ENCODE assay signal across 22 mouse cellular contexts in genomic region chr17:83930401-83930800, GRCm38 (mm10).
"Had no signal": no experiment of that assay in that cellular context is flagged by ENCODE, and none has a peak within 500 bp of the region (broad histone marks: within the 10 kb centered on the region; RNA-seq: fewer than 3 reads in every experiment).

No protein-coding gene starts in this region.

- H3K4me3 ChIP-seq: gastrocnemius, adult 2 months; heart, embryonic 10.5 days; heart, embryonic 12.5 days; hindbrain, embryonic 10.5 days; hindbrain, embryonic 12.5 days; intestine, embryonic 15.5 days; left cerebral cortex, adult 2 months; limb, embryonic 13.5 days; limb, embryonic 15.5 days; liver, embryonic 12.5 days had no signal

- DNase-seq: gastrocnemius, adult 2 months; gastrocnemius, postnatal 10 days; gastrocnemius, postnatal 25 days; heart, adult 18-20 months; heart, postnatal 10 days; heart, postnatal 4 days; kidney, adult 18-20 months; kidney, adult 8-10 months; kidney, postnatal 10 days; kidney, postnatal 25 days; kidney, postnatal 4 days; layer of hippocampus, adult 9-11 months; left cerebral cortex, postnatal 4 days had no signal

- H3K36me3 ChIP-seq: heart, embryonic 10.5 days; heart, embryonic 12.5 days; hindbrain, embryonic 10.5 days; hindbrain, embryonic 12.5 days; intestine, embryonic 15.5 days; limb, embryonic 13.5 days; limb, embryonic 15.5 days; liver, embryonic 12.5 days had no signal

- H3K27me3 ChIP-seq: heart, embryonic 12.5 days; hindbrain, embryonic 12.5 days; intestine, embryonic 15.5 days; limb, embryonic 13.5 days; limb, embryonic 15.5 days; liver, embryonic 12.5 days had no signal
